Mouse (Mus musculus) forebrain, embryonic 11.5 days (tissue): ENCODE data around the gene Nat8. TPM values are rescaled to one million over a fixed set of nuclear protein-coding genes. Genes with fewer than 3 reads are reported as not detected.
"Not testable (repeated sequence)": the region's sequence is repeated elsewhere in the genome, so short reads cannot be mapped to it uniquely, and the experiment has no call there.

Source experiments
- ATAC-seq: fragments of 200-750 bp; cut with Nextera tagmentation; replicated peaks from 2 replicates; pipeline ENCODE4 v1.8.0; 2017; ENCODE audit warnings: moderate TSS enrichment; ENCODE audit not compliant: low FRiP score
- DNase-seq: peaks from one replicate; pipeline ENCODE4 v3.0.0-alpha.2; 2017; ENCODE audit warnings: low spot score
- H3K27ac ChIP-seq: fragments of 300-500 bp; sonication (generic); 2 replicates; pipeline ENCODE4 v1.5.1; 2014; ENCODE audit warnings: low read depth, low read length
- H3K27me3 ChIP-seq: fragments of 300-500 bp; sonication (generic); 2 replicates; pipeline ENCODE4 v1.6.1; 2014; ENCODE audit warnings: mild to moderate bottlenecking, low read length, mixed read lengths; ENCODE audit not compliant: control insufficient read depth, insufficient read depth
- H3K36me3 ChIP-seq: fragments of 300-500 bp; sonication (generic); 2 replicates; pipeline ENCODE4 v1.6.1; 2014; ENCODE audit warnings: mild to moderate bottlenecking, low read length, moderate library complexity, mixed read lengths; ENCODE audit not compliant: control insufficient read depth, insufficient read depth
- H3K4me1 ChIP-seq: fragments of 300-500 bp; sonication (generic); replicated peaks from 2 replicates; pipeline ENCODE4 v1.6.1; 2014; ENCODE audit warnings: low read length, mixed read lengths; ENCODE audit not compliant: control insufficient read depth, insufficient read depth
- H3K4me2 ChIP-seq: fragments of 300-500 bp; sonication (generic); 2 replicates; pipeline ENCODE4 v1.6.1; 2014; ENCODE audit warnings: low read depth, mild to moderate bottlenecking, low read length, moderate library complexity, mixed read lengths; ENCODE audit not compliant: severe bottlenecking
- H3K4me3 ChIP-seq: fragments of 300-500 bp; sonication (generic); 2 replicates; pipeline ENCODE4 v1.5.1; 2014; ENCODE audit warnings: low read depth, low read length
- H3K9ac ChIP-seq: fragments of 300-500 bp; sonication (generic); 2 replicates; pipeline ENCODE4 v1.6.1; 2014; ENCODE audit warnings: low read length
- H3K9me3 ChIP-seq: fragments of 300-500 bp; sonication (generic); 2 replicates; pipeline ENCODE4 v1.6.1; 2016; ENCODE audit warnings: low read length, mixed read lengths; ENCODE audit not compliant: control insufficient read depth
- WGBS: fragments of 180-500 bp; shearing (Covaris S2); extraction: QIAGEN DNeasy Blood & Tissue Kit; methylation state at CpG from one replicate; pipeline ENCODE4 v1.1.7; 2014; 5-methylcytosine and 5-hydroxymethylcytosine counted together
- microRNA-seq: library from miRNA; unstranded; fragments of <30 nt; microRNA quantifications from one replicate; pipeline ENCODE4, GENCODE M21; 2016; ENCODE audit not compliant: insufficient number of aligned reads
- polyA plus RNA-seq: library from polyadenylated mRNA; unstranded; fragments of >200 nt; fragmentation: Nextera tagmentation; extraction: Ambion mirVana; gene quantifications from 2 replicates; pipeline ENCODE4 v1.2.1, GENCODE M21; 2014

The Nat8 gene
- polyA plus RNA-seq, 1 experiment from 2014 or later = not detected

GRCm38 (mm10) chr6:85803180-85803579 is 28.7 kb downstream of the Nat8 start:
- not testable (repeated sequence) for H3K27me3 ChIP-seq, H3K4me3 ChIP-seq, H3K4me2 ChIP-seq, H3K9ac ChIP-seq, H3K27ac ChIP-seq, ATAC-seq, H3K4me1 ChIP-seq, DNase-seq, H3K36me3 ChIP-seq, H3K9me3 ChIP-seq
- 77% methylated on average over 5 of the region's 5 CpGs for WGBS

Small RNA genes lying within 50 kb of the gene (microRNA-seq; reads per million reads assigned to microRNA genes)
- gene Mir6375 = not detected

Other genes starting within 250 kb of the Nat8 start
- gene Alms1, start 244.6 kb downstream of the Nat8 start, polyA plus RNA-seq = 11.8 and 13.5 TPM in 2 replicates
- not detected in 2 replicates for gene Nat8f7, start 118.9 kb downstream of the Nat8 start, polyA plus RNA-seq
- 0.33 and 0.57 TPM in 2 replicates for gene Nat8f3, start 66.3 kb downstream of the Nat8 start, polyA plus RNA-seq
- gene Nat8f6, start 11.1 kb downstream of the Nat8 start, polyA plus RNA-seq = not detected in 2 replicates
- not detected in 2 replicates for gene Nat8f5, start 11.1 kb downstream of the Nat8 start, polyA plus RNA-seq
- not detected in 2 replicates for gene Nat8f2, start 37.1 kb upstream of the Nat8 start, polyA plus RNA-seq
- gene Nat8f4, start 72.8 kb upstream of the Nat8 start, polyA plus RNA-seq = 7.0 and 7.5 TPM in 2 replicates
- 31.2 and 32.1 TPM in 2 replicates for gene Tprkb, start 79.8 kb upstream of the Nat8 start, polyA plus RNA-seq
- 4.5 and 4.6 TPM in 2 replicates for gene Nat8f1, start 83.6 kb upstream of the Nat8 start, polyA plus RNA-seq
- 45.0 and 56.1 TPM in 2 replicates for gene Dusp11, start 129.6 kb upstream of the Nat8 start, polyA plus RNA-seq
- not detected in 2 replicates for gene Figla, start 184.1 kb upstream of the Nat8 start, polyA plus RNA-seq
- gene Add2, start 196.6 kb upstream of the Nat8 start, polyA plus RNA-seq = 61.0 and 68.3 TPM in 2 replicates